Mouse (Mus musculus) intestine, postnatal 0 days (tissue): ENCODE results near the gene Fggy. TPM values are rescaled to one million over a fixed set of nuclear protein-coding genes. Genes with fewer than 3 reads are reported as not detected.
A peak's percentile ranks its signal among the peaks of the same experiment; 100 is the strongest.

Experiments used
- ATAC-seq: fragments of 200-750 bp; cut with Nextera tagmentation; 2 replicates; pipeline ENCODE4 v1.8.0; 2017; ENCODE audit warnings: mild to moderate bottlenecking, moderate TSS enrichment, moderate library complexity
- H3K27ac ChIP-seq: fragments of 300-500 bp; sonication (generic); 2 replicates; pipeline ENCODE4 v1.5.1; 2014; ENCODE audit warnings: mild to moderate bottlenecking, low read depth, low read length, moderate library complexity
- H3K27me3 ChIP-seq: fragments of 300-500 bp; sonication (generic); replicated peaks from 2 replicates; pipeline ENCODE4 v1.6.1; 2014; ENCODE audit warnings: low read length, mixed read lengths; ENCODE audit not compliant: control insufficient read depth, insufficient read depth
- H3K36me3 ChIP-seq: fragments of 300-500 bp; sonication (generic); 2 replicates; pipeline ENCODE4 v1.6.1; 2014; ENCODE audit warnings: mild to moderate bottlenecking, moderate library complexity; ENCODE audit not compliant: control insufficient read depth, insufficient read depth
- H3K4me1 ChIP-seq: fragments of 300-500 bp; sonication (generic); replicated peaks from 2 replicates; pipeline ENCODE4 v1.6.1; 2014; ENCODE audit warnings: antibody characterized with exemption, low read length, mixed read lengths; ENCODE audit not compliant: control insufficient read depth, insufficient read depth
- H3K4me2 ChIP-seq: fragments of 300-500 bp; sonication (generic); replicated peaks from 2 replicates; pipeline ENCODE4 v1.6.1; 2014; ENCODE audit warnings: low read depth, mild to moderate bottlenecking, moderate library complexity
- H3K4me3 ChIP-seq: fragments of 300-500 bp; sonication (generic); 2 replicates; pipeline ENCODE4 v1.5.1; 2014; ENCODE audit warnings: low read depth, low read length
- H3K9ac ChIP-seq: fragments of 300-500 bp; sonication (generic); 2 replicates; pipeline ENCODE4 v1.6.1; 2014; ENCODE audit warnings: mild to moderate bottlenecking, low read depth, low read length
- H3K9me3 ChIP-seq: fragments of 300-500 bp; sonication (generic); 2 replicates; pipeline ENCODE4 v1.6.1; 2016; ENCODE audit warnings: mixed run types; ENCODE audit not compliant: control insufficient read depth
- CTCF ChIP-seq: sonication (generic); IDR thresholded peaks from 2 replicates; pipeline ENCODE4 v1.5.1; 2016; ENCODE audit warnings: low read depth, mild to moderate bottlenecking, control low read depth, antibody characterized with exemption, moderate library complexity
- WGBS: fragments of 180-500 bp; shearing (Covaris S2); extraction: QIAGEN DNeasy Blood & Tissue Kit; methylation state at CpG from one replicate; pipeline ENCODE4 v1.1.7; 2014; 5-methylcytosine and 5-hydroxymethylcytosine counted together
- polyA plus RNA-seq: library from polyadenylated mRNA; unstranded; fragments of >200 nt; fragmentation: Nextera tagmentation; extraction: Ambion mirVana; gene quantifications from 2 replicates; pipeline ENCODE4 v1.2.1, GENCODE M21; 2015

Gene Fggy
- polyA plus RNA-seq, 1 experiment from 2014 or later = 9.9 TPM

DNA sequence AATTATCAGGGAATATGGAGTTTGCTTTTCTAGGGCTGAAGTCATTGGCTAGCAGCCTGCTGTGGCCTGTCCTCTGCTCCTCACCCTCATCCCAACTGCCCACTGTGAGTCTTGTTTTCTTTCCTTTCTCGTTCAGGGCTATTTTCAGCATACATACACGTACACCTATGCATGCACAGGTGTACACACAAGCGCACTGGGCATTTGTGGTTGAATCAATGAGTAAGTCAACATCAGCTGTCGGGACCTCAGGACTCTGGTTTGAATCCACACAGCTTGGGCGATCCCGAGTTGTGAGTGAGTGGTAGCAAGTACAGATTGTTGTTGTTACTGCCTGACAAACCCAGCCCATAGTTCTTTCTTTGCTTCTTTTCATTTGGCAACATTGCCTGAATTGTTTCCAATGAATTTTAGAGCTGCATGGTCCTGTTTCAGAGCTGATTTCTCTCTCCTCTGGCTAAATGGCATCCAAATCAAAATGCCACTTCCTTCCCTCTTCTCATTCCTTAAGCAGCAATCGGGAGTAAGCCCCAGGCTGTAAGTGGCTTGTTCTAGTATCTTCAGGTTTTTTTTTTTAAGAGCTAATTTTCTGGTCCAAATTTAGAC lies 109.1 kb downstream of the Fggy start:
- 85% methylated on average over 7 of the region's 7 CpGs for WGBS
- Histone ChIP-seq H3K4me3 (no peak overlapping the region), H3K4me1 (no peaks in the 10 kb centered on the region), H3K9me3 (no peaks in the 10 kb centered on the region), H3K27ac (no peak overlapping the region), H3K36me3 (no peaks in the 10 kb centered on the region), H3K9ac (no peak overlapping the region), H3K4me2 (no peak overlapping the region), H3K27me3 (no peaks in the 10 kb centered on the region)
- ATAC-seq = no peak
- no peak for TF ChIP-seq CTCF

DNA sequence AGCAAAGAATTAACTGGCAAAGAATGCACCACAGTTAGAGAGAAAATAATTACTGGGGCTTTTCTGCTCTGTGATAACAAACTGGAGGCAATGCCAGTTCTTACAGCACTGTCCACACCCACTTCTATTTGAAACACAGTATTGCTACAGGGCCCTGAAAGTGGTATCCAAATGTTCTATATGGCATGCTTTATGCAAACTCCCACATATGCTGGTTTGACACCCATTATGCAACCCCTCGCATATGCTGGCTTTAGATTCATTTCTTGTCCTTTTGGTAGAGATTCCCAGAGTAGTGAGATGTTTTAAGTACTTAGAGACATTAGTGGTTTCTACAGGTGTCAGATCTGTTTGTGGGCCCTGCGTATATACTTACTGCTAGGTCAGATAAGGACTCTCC lies 109.6 kb downstream of the Fggy start:
- Histone ChIP-seq H3K36me3 (no peaks in the 10 kb centered on the region), H3K27me3 (no peaks in the 10 kb centered on the region), H3K4me2 (no peak overlapping the region), H3K9ac (no peak overlapping the region), H3K4me1 (no peaks in the 10 kb centered on the region), H3K27ac (no peak overlapping the region), H3K4me3 (no peak overlapping the region), H3K9me3 (no peaks in the 10 kb centered on the region)
- no peak for ATAC-seq
- TF ChIP-seq CTCF = no peak
- WGBS = 93% methylated on average over 2 of the region's 2 CpGs

DNA sequence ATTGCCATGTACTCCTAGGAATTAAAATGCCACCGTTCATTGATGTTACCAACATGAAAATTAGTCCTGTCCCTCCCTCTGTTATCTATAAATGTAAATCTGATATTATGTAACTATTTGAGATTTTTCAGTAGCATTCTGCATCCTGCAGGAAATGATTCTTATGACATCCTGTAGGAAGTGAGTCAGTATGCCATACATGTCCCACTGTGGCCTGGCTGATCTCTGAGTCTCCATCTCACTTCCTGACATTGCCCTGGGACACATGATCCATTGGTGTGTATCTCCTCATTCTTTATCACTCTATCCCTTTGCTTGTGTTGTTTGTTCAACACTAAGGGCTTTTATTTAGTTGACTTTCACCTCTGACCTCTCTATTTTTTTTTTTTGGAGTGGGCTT lies 110.3 kb downstream of the Fggy start:
- H3K9me3 ChIP-seq = no peaks in the 10 kb centered on the region
- 89% methylated on average over 1 of the region's 1 CpGs for WGBS
- no peak for ATAC-seq
- no peaks in the 10 kb centered on the region for H3K36me3 ChIP-seq
- H3K27me3 ChIP-seq = no peaks in the 10 kb centered on the region
- H3K27ac ChIP-seq = no peak overlapping the region
- no peaks in the 10 kb centered on the region for H3K4me1 ChIP-seq
- no peak overlapping the region for H3K4me2 ChIP-seq
- H3K4me3 ChIP-seq = no peak overlapping the region
- H3K9ac ChIP-seq = no peak overlapping the region
- no peak for TF ChIP-seq CTCF

DNA sequence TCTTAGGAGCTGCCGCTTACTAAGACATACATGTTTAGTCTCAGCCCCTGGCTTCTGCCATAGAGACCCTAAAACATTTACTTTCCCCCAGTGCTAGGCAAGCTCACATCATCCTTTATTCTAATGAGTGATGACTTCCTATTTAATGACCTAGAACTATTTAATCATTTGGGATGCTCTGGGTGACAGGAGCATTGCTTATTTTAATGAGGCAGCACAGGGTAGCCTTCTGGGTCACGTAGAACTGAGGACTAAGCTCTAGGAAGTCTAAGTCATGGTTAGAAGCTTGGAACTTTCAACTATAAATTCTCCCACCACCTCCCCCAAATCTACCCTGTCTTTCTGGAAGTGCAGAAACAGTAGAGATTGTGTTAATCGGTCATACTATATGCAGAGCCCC lies 111.2 kb downstream of the Fggy start:
- no peak for TF ChIP-seq CTCF
- Histone ChIP-seq H3K9ac (no peak overlapping the region), H3K36me3 (no peaks in the 10 kb centered on the region), H3K4me2 (no peak overlapping the region), H3K4me1 (no peaks in the 10 kb centered on the region), H3K4me3 (no peak overlapping the region), H3K27ac (no peak overlapping the region), H3K27me3 (no peaks in the 10 kb centered on the region), H3K9me3 (no peaks in the 10 kb centered on the region)
- ATAC-seq = no peak
- WGBS = 88% methylated on average over 3 of the region's 3 CpGs

DNA sequence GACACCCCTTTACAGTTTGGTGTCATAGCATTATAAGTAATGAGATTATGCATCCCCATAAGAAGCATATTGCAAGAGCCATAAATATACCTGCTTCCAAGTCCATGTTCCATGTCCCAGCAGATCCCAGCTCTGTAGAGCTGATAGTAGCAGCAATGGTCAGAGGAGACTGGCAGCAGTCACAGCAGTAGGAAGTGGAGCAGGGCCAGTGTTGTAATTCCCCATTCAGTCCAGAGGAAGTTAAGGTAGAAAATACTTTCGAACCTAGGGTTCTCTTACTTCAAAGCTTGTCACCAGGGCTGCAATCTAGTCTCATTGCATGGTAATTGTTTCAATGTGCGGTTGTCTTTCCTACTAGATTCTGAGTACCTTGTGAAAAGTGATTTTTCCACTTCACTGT lies 112.0 kb downstream of the Fggy start:
- Histone ChIP-seq H3K9ac (no peak overlapping the region), H3K27me3 (no peaks in the 10 kb centered on the region), H3K4me1 (no peaks in the 10 kb centered on the region), H3K4me3 (no peak overlapping the region), H3K36me3 (no peaks in the 10 kb centered on the region), H3K9me3 (no peaks in the 10 kb centered on the region), H3K4me2 (no peak overlapping the region), H3K27ac (no peak overlapping the region)
- TF ChIP-seq CTCF = no peak
- ATAC-seq = no peak
- 88% methylated on average over 2 of the region's 2 CpGs for WGBS

DNA sequence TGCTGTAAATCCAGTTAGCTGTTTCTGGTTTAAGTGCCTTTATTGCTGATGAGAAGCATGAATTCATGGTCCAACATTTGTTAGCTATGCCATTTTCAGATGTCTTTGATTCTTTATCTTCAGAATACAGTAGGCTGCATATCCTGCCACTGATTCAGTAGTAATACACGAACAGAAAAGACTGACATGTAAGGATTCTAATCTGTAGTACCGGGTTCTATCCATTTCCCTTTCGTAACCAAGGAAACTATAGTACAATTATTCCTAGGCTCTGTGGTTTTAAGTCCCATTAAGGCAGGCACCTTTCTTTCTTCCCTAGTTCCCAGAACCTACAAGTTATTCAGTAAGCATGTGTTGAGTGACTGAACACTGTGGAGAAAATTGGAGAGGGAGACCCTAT lies 113.3 kb downstream of the Fggy start:
- Histone ChIP-seq H3K9ac (no peak overlapping the region), H3K27ac (no peak overlapping the region), H3K36me3 (no peaks in the 10 kb centered on the region), H3K4me3 (no peak overlapping the region), H3K27me3 (no peaks in the 10 kb centered on the region), H3K4me2 (no peak overlapping the region), H3K4me1 (no peaks in the 10 kb centered on the region), H3K9me3 (no peaks in the 10 kb centered on the region)
- 77% methylated on average over 3 of the region's 3 CpGs for WGBS
- ATAC-seq = no peak
- no peak for TF ChIP-seq CTCF

DNA sequence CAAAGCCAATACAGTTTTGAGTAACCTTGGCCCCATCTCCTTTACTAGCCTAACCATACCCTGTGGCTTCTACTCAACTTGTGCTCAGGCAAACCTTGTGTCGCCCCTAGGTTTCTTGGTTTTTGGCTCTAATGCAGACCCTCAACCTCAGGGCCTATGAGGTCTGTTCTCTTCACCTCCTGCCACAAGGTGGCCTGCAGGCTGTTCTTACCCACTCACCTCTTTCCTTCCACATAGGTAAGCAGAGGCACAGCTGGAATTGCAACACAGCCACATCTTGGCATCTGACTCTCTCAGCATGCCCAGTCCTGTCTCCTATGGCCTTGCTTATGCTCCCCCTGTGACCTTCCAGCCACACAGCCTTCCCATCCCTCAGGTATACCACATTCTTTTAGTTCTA lies 114.7 kb downstream of the Fggy start:
- Histone ChIP-seq H3K9ac (no peak overlapping the region), H3K9me3 (no peaks in the 10 kb centered on the region), H3K27me3 (no peaks in the 10 kb centered on the region), H3K4me2 (no peak overlapping the region), H3K4me1 (no peaks in the 10 kb centered on the region), H3K4me3 (no peak overlapping the region), H3K36me3 (no peaks in the 10 kb centered on the region), H3K27ac (no peak overlapping the region)
- 96% methylated on average over 1 of the region's 1 CpGs for WGBS
- ATAC-seq = no peak
- 0 out of 2 replicates have a peak, but pooled peaks have one; percentile 8 for TF ChIP-seq CTCF
